Mouse (Mus musculus) midbrain, embryonic 14.5 days (tissue): ENCODE data around the gene Trip10. TPM values are rescaled to one million over a fixed set of nuclear protein-coding genes. Genes with fewer than 3 reads are reported as not detected.
A peak's percentile ranks its signal among the peaks of the same experiment; 100 is the strongest.

Experiments used
- ATAC-seq: fragments of 200-750 bp; cut with Nextera tagmentation; 2 replicates; pipeline ENCODE4 v1.8.0; 2017; ENCODE audit warnings: moderate number of reproducible peaks, moderate library complexity; ENCODE audit not compliant: low FRiP score, low TSS enrichment
- DNase-seq: peaks from one replicate; pipeline ENCODE4 v3.0.0-alpha.2; 2015
- H3K27ac ChIP-seq: fragments of 300-500 bp; sonication (generic); replicated peaks from 2 replicates; pipeline ENCODE4 v1.5.1; 2014; ENCODE audit warnings: mild to moderate bottlenecking, low read depth, low read length, moderate library complexity
- H3K27me3 ChIP-seq: fragments of 300-500 bp; sonication (generic); 2 replicates; pipeline ENCODE4 v1.6.1; 2014; ENCODE audit warnings: low read length, control low read depth, mixed read lengths; ENCODE audit not compliant: control insufficient read depth, insufficient read depth
- H3K36me3 ChIP-seq: fragments of 300-500 bp; sonication (generic); 2 replicates; pipeline ENCODE4 v1.6.1; 2014; ENCODE audit warnings: low read length, control low read depth; ENCODE audit not compliant: control insufficient read depth, insufficient read depth
- H3K4me1 ChIP-seq: fragments of 300-500 bp; sonication (generic); 2 replicates; pipeline ENCODE4 v1.6.1; 2014; ENCODE audit warnings: mild to moderate bottlenecking, antibody characterized with exemption, low read length, control low read depth; ENCODE audit not compliant: control insufficient read depth, insufficient read depth
- H3K4me2 ChIP-seq: fragments of 300-500 bp; sonication (generic); 2 replicates; pipeline ENCODE4 v1.6.1; 2014; ENCODE audit warnings: mild to moderate bottlenecking, low read length, moderate library complexity
- H3K4me3 ChIP-seq: fragments of 300-500 bp; sonication (generic); replicated peaks from 2 replicates; pipeline ENCODE4 v1.5.1; 2014; ENCODE audit warnings: low read depth, low read length
- H3K9ac ChIP-seq: fragments of 300-500 bp; sonication (generic); replicated peaks from 2 replicates; pipeline ENCODE4 v1.6.1; 2014; ENCODE audit warnings: mild to moderate bottlenecking, low read length, moderate library complexity
- H3K9me3 ChIP-seq: fragments of 300-500 bp; sonication (generic); 2 replicates; pipeline ENCODE4 v1.6.1; 2016; ENCODE audit warnings: low read length, control low read depth, mixed read lengths; ENCODE audit not compliant: control insufficient read depth
- WGBS: fragments of 180-500 bp; shearing (Covaris S2); extraction: QIAGEN DNeasy Blood & Tissue Kit; methylation state at CpG from one replicate; pipeline ENCODE4 v1.1.7; 2014; 5-methylcytosine and 5-hydroxymethylcytosine counted together
- polyA plus RNA-seq: library from polyadenylated mRNA; unstranded; fragments of >200 nt; fragmentation: Nextera tagmentation; extraction: Ambion mirVana; gene quantifications from 2 replicates; pipeline ENCODE4 v1.2.1, GENCODE M21; 2014

Gene Trip10
- polyA plus RNA-seq, 1 experiment from 2014 or later = 7.2 TPM

DNA sequence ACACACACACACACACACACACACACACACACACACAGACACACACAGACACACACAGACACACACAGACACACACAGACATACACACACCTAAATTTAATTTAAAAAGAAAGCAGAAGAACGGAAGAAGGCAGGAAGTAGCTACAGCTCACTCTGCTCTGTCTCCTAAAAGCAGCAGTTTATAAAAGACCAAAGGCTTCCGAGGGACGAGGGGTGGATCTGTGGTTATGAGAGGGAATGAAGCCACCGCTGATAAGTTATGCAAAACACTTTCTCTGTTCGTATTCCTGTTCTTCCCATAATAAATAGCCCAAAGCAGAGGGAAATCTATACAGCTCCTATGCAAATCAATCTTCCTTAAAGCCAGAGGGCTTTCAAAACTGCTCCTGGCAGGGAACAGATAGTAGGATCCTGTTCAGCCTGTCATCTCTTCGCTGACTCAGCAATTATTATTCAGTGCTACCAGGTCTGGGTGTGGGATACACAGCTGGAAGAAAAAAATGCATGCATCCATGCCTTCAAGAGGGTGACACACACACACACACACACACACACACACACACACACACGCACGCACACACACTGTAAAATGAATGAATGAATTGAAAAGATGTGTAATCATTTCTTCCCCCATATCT, 37.6 kb downstream of the Trip10 start:
- no peak; the same call in 1 of the 2 replicates for ATAC-seq
- DNase-seq = peak; percentile 25
- no peaks in the 10 kb centered on the region for H3K4me1 ChIP-seq

DNA sequence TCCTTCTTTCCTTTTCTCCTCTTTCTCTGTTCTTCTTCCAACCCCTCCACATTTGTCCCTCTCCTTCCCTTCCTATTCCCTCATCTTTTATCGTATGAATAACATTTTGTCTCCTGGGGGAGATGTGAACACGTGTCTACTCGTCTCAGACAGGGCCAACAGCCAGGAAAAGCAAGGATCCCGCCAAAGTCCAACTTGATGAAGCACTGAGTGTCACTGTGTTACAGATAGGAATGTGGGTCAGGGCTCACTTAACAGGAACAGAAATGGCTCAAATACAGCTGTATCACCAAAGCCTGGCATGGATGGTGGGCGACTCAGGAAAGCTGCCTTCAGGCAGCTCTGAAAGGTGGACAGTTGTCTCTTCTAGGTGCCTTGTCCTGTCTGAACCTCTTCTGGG, 40.0 kb downstream of the Trip10 start:
- Histone ChIP-seq H3K9me3 (no peaks in the 10 kb centered on the region), H3K4me2 (no peak overlapping the region), H3K4me3 (no peak overlapping the region), H3K27me3 (no peaks in the 10 kb centered on the region), H3K27ac (no peak overlapping the region), H3K36me3 (no peaks in the 10 kb centered on the region), H3K4me1 (no peaks in the 10 kb centered on the region), H3K9ac (no peak overlapping the region)
- ATAC-seq (no peak), DNase-seq (no peak)
- WGBS = 87% methylated on average over 5 of the region's 5 CpGs

More for the DNA sequence above, 37.6 kb downstream of the Trip10 start:
- 67% methylated on average over 8 of the region's 8 CpGs for WGBS
- no peak overlapping the region for H3K9ac ChIP-seq
- no peaks in the 10 kb centered on the region for H3K36me3 ChIP-seq
- H3K4me2 ChIP-seq = no peak overlapping the region
- H3K4me3 ChIP-seq = no peak overlapping the region
- H3K27me3 ChIP-seq = no peaks in the 10 kb centered on the region
- H3K27ac ChIP-seq = no peak overlapping the region
- H3K9me3 ChIP-seq = no peaks in the 10 kb centered on the region

DNA sequence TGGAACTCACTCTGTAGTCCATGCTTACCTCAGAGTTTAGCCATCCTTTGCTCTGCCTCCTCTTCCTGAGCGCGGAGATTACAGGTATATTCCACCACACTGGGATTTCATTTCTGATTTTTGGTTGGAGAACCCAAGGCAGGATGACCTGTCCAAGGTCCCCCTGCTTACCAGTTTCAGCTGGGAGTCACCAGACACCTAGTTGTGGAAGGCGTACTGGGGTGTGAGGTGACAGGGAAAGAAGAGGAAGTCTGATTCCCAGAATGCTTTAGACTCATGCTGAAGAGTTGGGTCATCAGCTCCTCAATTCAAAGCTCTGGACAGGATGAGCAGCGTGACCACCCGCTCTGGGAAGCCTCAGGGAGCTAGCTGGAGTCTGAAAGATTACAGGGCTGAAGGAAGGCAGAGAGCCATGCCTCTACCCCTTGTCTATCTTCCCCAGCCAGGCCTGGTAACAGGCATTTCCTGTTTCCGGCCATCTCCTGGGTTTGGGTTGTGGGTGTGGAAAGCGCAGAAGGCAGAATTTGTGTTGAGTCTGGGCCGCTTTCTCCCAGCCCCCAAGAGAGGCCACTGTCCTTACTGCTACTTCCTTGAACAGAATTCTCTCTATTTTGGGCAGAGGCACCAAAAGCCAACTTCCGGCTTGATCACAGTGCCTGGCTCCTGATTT, 40.9 kb downstream of the Trip10 start:
- ATAC-seq = no peak
- no peak overlapping the region for H3K9ac ChIP-seq
- H3K36me3 ChIP-seq = no peaks in the 10 kb centered on the region
- WGBS = 92% methylated on average over 9 of the region's 9 CpGs
- H3K27me3 ChIP-seq = no peaks in the 10 kb centered on the region
- no peak overlapping the region for H3K4me3 ChIP-seq
- no peaks in the 10 kb centered on the region for H3K9me3 ChIP-seq
- H3K4me1 ChIP-seq = no peaks in the 10 kb centered on the region
- no peak overlapping the region for H3K4me2 ChIP-seq
- no peak overlapping the region for H3K27ac ChIP-seq
- no peak for DNase-seq

DNA sequence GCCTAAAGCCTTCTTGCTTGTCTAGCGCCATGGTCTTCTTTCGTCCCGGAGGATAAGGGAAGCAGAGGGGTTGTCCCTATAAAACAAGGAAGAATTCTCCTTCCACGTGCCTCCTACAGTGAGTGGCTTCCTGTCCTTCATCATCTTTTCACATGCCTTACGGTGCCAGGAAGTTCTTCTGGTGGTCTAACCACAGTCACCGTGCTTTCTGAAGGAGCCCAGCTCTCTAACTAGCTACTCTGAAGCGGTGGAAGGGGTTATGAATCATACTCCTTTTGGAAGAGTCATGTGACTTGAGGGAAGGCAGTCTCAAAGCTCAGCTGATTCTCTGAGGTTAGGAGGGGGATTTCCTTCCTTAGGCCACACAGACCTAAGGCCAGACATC, 41.4 kb downstream of the Trip10 start:
- no peak overlapping the region for H3K9ac ChIP-seq
- no peaks in the 10 kb centered on the region for H3K4me1 ChIP-seq
- no peaks in the 10 kb centered on the region for H3K36me3 ChIP-seq
- WGBS = 89% methylated on average over 7 of the region's 7 CpGs
- no peaks in the 10 kb centered on the region for H3K27me3 ChIP-seq
- H3K4me3 ChIP-seq = no peak overlapping the region
- no peak overlapping the region for H3K4me2 ChIP-seq
- DNase-seq (no peak), ATAC-seq (no peak)
- no peaks in the 10 kb centered on the region for H3K9me3 ChIP-seq
- no peak overlapping the region for H3K27ac ChIP-seq

DNA sequence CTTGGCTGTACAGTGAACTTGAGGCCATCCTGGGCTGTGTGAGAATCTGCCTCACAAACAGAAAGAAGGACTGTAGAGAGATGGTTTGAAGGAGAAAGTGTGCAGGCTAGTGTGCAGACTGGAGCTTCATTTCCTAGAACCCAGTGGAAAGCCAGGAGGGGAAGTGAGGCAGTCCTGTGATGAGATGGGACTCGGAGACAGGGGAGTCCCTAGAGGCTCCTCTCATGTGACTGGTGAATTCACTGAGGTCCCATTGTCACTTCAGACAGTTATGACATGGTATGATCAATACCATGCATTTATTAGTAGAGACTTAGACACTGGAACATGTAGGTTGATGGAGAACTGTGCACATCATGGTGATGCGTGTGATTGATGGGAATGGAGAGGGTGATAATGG, 43.0 kb downstream of the Trip10 start:
- ATAC-seq = no peak
- Histone ChIP-seq H3K4me1 (no peaks in the 10 kb centered on the region), H3K4me2 (no peak overlapping the region), H3K4me3 (no peak overlapping the region), H3K27me3 (no peaks in the 10 kb centered on the region), H3K36me3 (no peaks in the 10 kb centered on the region), H3K9ac (no peak overlapping the region), H3K9me3 (no peaks in the 10 kb centered on the region), H3K27ac (no peak overlapping the region)
- no peak for DNase-seq
- 96% methylated on average over 2 of the region's 2 CpGs for WGBS

DNA sequence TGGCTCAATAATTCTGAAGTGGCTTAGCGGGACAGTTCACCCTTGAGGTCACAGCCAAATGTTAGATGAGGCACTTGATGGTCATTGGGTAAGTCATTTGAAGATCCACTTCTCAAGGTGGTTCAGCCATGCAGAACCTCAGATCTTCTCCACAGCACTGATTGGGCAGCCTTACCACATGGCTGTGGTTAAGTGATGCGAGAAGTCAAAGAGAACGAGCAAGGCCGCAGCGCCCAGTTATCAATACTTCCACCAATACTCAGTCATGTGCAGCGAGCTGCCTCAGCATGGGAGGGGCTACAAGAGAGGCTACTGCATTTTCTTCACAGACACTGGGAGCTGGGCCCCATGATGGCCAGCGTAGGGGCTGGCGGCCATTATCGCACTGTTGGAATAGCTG, 43.7 kb downstream of the Trip10 start:
- DNase-seq (no peak), ATAC-seq (no peak)
- Histone ChIP-seq H3K4me1 (no peaks in the 10 kb centered on the region), H3K36me3 (no peaks in the 10 kb centered on the region), H3K9ac (no peak overlapping the region), H3K4me3 (no peak overlapping the region), H3K9me3 (no peaks in the 10 kb centered on the region), H3K4me2 (no peak overlapping the region), H3K27ac (no peak overlapping the region), H3K27me3 (no peaks in the 10 kb centered on the region)
- 94% methylated on average over 9 of the region's 9 CpGs for WGBS

DNA sequence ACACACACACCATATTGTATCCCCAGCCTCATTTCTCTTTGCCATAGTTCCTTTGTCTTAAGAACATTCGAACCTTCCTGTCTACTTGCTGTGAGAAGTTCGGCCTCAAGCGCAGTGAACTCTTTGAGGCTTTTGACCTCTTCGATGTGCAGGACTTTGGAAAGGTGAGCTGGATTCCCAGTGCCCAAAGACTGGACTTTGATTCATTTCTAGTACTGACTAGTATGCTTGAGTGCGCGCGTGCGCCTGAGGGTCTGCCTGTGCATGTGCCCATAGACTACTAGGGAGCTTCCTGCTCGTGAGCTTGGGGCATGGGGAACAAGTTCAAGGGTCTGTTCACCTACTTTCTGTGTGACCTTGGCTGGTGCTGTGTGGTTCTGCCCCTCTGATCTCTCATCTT, 46.7 kb downstream of the Trip10 start:
- no peaks in the 10 kb centered on the region for H3K4me1 ChIP-seq
- no peaks in the 10 kb centered on the region for H3K9me3 ChIP-seq
- H3K27me3 ChIP-seq = no peaks in the 10 kb centered on the region
- no peak overlapping the region for H3K9ac ChIP-seq
- ATAC-seq = no peak
- no peak overlapping the region for H3K4me3 ChIP-seq
- 95% methylated on average over 9 of the region's 9 CpGs for WGBS
- no peak overlapping the region for H3K4me2 ChIP-seq
- H3K36me3 ChIP-seq = no peaks in the 10 kb centered on the region
- no peak for DNase-seq
- H3K27ac ChIP-seq = no peak overlapping the region

DNA sequence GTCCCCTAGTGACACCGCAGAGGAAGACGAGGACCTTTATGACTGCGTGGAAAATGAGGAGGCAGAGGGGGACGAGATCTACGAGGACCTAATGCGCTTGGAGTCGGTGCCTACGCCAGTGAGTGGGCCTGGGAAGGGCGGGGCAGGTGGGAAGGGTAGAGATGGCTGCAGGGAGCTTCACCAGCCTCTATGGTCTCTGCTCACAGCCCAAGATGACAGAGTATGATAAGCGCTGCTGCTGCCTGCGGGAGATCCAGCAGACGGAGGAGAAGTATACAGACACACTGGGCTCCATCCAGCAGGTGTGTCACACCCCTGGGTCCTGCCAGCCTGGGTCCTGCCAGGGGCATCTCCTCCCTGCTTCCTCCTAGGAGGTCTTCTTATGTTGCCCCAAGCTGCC, 47.8 kb downstream of the Trip10 start:
- no peak overlapping the region for H3K4me2 ChIP-seq
- no peaks in the 10 kb centered on the region for H3K9me3 ChIP-seq
- no peak overlapping the region for H3K4me3 ChIP-seq
- ATAC-seq (no peak), DNase-seq (no peak)
- H3K27ac ChIP-seq = no peak overlapping the region
- H3K36me3 ChIP-seq = no peaks in the 10 kb centered on the region
- H3K27me3 ChIP-seq = no peaks in the 10 kb centered on the region
- H3K9ac ChIP-seq = no peak overlapping the region
- H3K4me1 ChIP-seq = no peaks in the 10 kb centered on the region
- 86% methylated on average over 12 of the region's 12 CpGs for WGBS

DNA sequence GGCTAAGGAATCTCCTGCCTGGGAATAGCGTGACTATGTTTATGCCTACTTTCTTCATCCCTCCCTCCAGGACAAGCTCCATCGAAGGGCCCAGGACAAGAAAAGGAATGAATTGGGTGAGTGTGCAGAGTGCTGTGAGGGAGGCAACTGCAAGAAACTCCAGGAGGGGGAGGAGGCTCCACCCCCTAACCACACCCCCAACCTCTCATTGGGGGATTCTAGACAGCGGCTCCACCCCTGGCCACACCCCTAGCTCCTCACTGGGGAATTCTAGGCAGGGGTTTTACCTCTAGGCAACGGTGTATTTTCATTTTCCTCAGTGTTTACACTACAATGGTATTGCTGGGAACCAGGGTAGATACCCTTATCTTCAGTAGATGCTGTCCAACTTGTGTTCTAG, 56.3 kb downstream of the Trip10 start:
- Histone ChIP-seq H3K4me2 (no peak overlapping the region), H3K9me3 (no peaks in the 10 kb centered on the region), H3K9ac (no peak overlapping the region), H3K27ac (no peak overlapping the region), H3K4me1 (no peaks in the 10 kb centered on the region), H3K36me3 (no peaks in the 10 kb centered on the region), H3K27me3 (no peaks in the 10 kb centered on the region), H3K4me3 (no peak overlapping the region)
- no peak for ATAC-seq
- no peak for DNase-seq
- 58% methylated on average over 4 of the region's 4 CpGs for WGBS
